Mouse (Mus musculus) heart, embryonic 13.5 days (tissue): ENCODE measurements around the gene Tmem106c. TPM values are rescaled to one million over a fixed set of nuclear protein-coding genes. Genes with fewer than 3 reads are reported as not detected.

ENCODE experiments used
- ATAC-seq: fragments of 200-750 bp; cut with Nextera tagmentation; 2 replicates; pipeline ENCODE4 v1.8.0; 2017; ENCODE audit warnings: moderate TSS enrichment; ENCODE audit not compliant: insufficient number of reproducible peaks, low FRiP score, low TSS enrichment; ENCODE audit errors: extremely low read depth
- H3K27ac ChIP-seq: fragments of 300-500 bp; sonication (generic); replicated peaks from 2 replicates; pipeline ENCODE4 v1.5.1; 2015; ENCODE audit warnings: moderate library complexity, mild to moderate bottlenecking, inconsistent platforms
- H3K27me3 ChIP-seq: fragments of 300-500 bp; sonication (generic); replicated peaks from 2 replicates; pipeline ENCODE4 v1.6.1; 2015; ENCODE audit warnings: mild to moderate bottlenecking, inconsistent platforms
- H3K36me3 ChIP-seq: fragments of 300-500 bp; sonication (generic); 2 replicates; pipeline ENCODE4 v1.6.1; 2015; ENCODE audit warnings: mild to moderate bottlenecking, inconsistent platforms
- H3K4me1 ChIP-seq: fragments of 300-500 bp; sonication (generic); 2 replicates; pipeline ENCODE4 v1.6.1; 2015; ENCODE audit warnings: inconsistent platforms
- H3K4me2 ChIP-seq: fragments of 300-500 bp; sonication (generic); 2 replicates; pipeline ENCODE4 v1.6.1; 2015; ENCODE audit warnings: inconsistent platforms, mild to moderate bottlenecking, moderate library complexity
- H3K4me3 ChIP-seq: fragments of 300-500 bp; sonication (generic); 2 replicates; pipeline ENCODE4 v1.5.1; 2015; ENCODE audit warnings: moderate library complexity, mild to moderate bottlenecking, inconsistent platforms
- H3K9ac ChIP-seq: fragments of 300-500 bp; sonication (generic); 2 replicates; pipeline ENCODE4 v1.6.1; 2015; ENCODE audit warnings: inconsistent platforms, mild to moderate bottlenecking, moderate library complexity
- H3K9me3 ChIP-seq: fragments of 300-500 bp; sonication (generic); 2 replicates; pipeline ENCODE4 v1.6.1; 2016; ENCODE audit warnings: inconsistent platforms
- WGBS: fragments of 180-500 bp; shearing (Covaris S2); methylation state at CpG from one replicate; pipeline ENCODE4 v1.1.7; 2015; ENCODE audit warnings: mixed read lengths; 5-methylcytosine and 5-hydroxymethylcytosine counted together
- polyA plus RNA-seq: library from polyadenylated mRNA; unstranded; fragments of >200 nt; fragmentation: Nextera tagmentation; extraction: Ambion mirVana; gene quantifications from 2 replicates; pipeline ENCODE4 v1.2.1, GENCODE M21; 2015

Tmem106c gene
- polyA plus RNA-seq, 1 experiment from 2014 or later = 29.6 TPM

GRCm38 (mm10) chr15:97952889-97953189 is 11.2 kb upstream of the Tmem106c start:
- no peaks in the 10 kb centered on the region for H3K9me3 ChIP-seq
- H3K27ac ChIP-seq = no peak overlapping the region
- no peak overlapping the region for H3K4me3 ChIP-seq
- WGBS = 63% methylated on average over 4 of the region's 4 CpGs
- no peaks in the 10 kb centered on the region for H3K36me3 ChIP-seq
- H3K4me1 ChIP-seq = peaks cover 7% of the 10 kb centered on the region
- no peak overlapping the region for H3K9ac ChIP-seq
- H3K27me3 ChIP-seq = peaks cover 60% of the 10 kb centered on the region
- no peak overlapping the region for H3K4me2 ChIP-seq
- no peak for ATAC-seq

GRCm38 (mm10) chr15:97954671-97955070 is 9.3 kb upstream of the Tmem106c start:
- Histone ChIP-seq H3K9ac (no peak overlapping the region), H3K4me3 (no peak overlapping the region), H3K36me3 (no peaks in the 10 kb centered on the region), H3K4me1 (peaks cover 7% of the 10 kb centered on the region), H3K9me3 (no peaks in the 10 kb centered on the region), H3K27ac (no peak overlapping the region), H3K4me2 (no peak overlapping the region), H3K27me3 (peaks cover 51% of the 10 kb centered on the region)
- WGBS = 72% methylated on average over 8 of the region's 8 CpGs
- ATAC-seq = no peak

GRCm38 (mm10) chr15:97955286-97955685 is 8.7 kb upstream of the Tmem106c start:
- ATAC-seq = no peak
- 81% methylated on average over 1 of the region's 1 CpGs for WGBS
- Histone ChIP-seq H3K4me1 (peaks cover 7% of the 10 kb centered on the region), H3K36me3 (no peaks in the 10 kb centered on the region), H3K4me2 (no peak overlapping the region), H3K27me3 (peaks cover 45% of the 10 kb centered on the region), H3K27ac (no peak overlapping the region), H3K4me3 (no peak overlapping the region), H3K9me3 (no peaks in the 10 kb centered on the region), H3K9ac (no peak overlapping the region)

GRCm38 (mm10) chr15:97955742-97956141 is 8.3 kb upstream of the Tmem106c start:
- WGBS = 19% methylated on average over 4 of the region's 4 CpGs
- H3K4me1 ChIP-seq = peaks cover 7% of the 10 kb centered on the region
- peaks cover 40% of the 10 kb centered on the region for H3K27me3 ChIP-seq
- H3K4me3 ChIP-seq = no peak overlapping the region
- H3K4me2 ChIP-seq = no peak overlapping the region
- no peaks in the 10 kb centered on the region for H3K9me3 ChIP-seq
- H3K9ac ChIP-seq = 0 out of 2 replicates have a peak overlapping the region, but pooled peaks have one; percentile 44
- no peak overlapping the region for H3K27ac ChIP-seq
- ATAC-seq = no peak
- H3K36me3 ChIP-seq = no peaks in the 10 kb centered on the region

GRCm38 (mm10) chr15:97956416-97956815 is 7.6 kb upstream of the Tmem106c start:
- Histone ChIP-seq H3K27me3 (peaks cover 34% of the 10 kb centered on the region), H3K27ac (no peak overlapping the region), H3K9me3 (no peaks in the 10 kb centered on the region), H3K4me1 (peaks cover 7% of the 10 kb centered on the region), H3K4me2 (no peak overlapping the region), H3K4me3 (no peak overlapping the region), H3K9ac (no peak overlapping the region), H3K36me3 (no peaks in the 10 kb centered on the region)
- 61% methylated on average over 11 of the region's 11 CpGs for WGBS
- ATAC-seq = no peak

GRCm38 (mm10) chr15:97963329-97963988 is 541 bp upstream of the Tmem106c start:
- 16% methylated on average over 13 of the region's 13 CpGs for WGBS
- peak overlapping the region; percentile 70 for H3K27ac ChIP-seq
- no peaks in the 10 kb centered on the region for H3K9me3 ChIP-seq
- H3K9ac ChIP-seq = peak overlapping the region; percentile 90
- peak overlapping the region; percentile 91 for H3K4me2 ChIP-seq
- no peak for ATAC-seq
- H3K36me3 ChIP-seq = peaks cover 3% of the 10 kb centered on the region; the same call in 1 of the 2 replicates
- peak overlapping the region; percentile 77 for H3K4me3 ChIP-seq
- H3K27me3 ChIP-seq = no peaks in the 10 kb centered on the region
- peaks cover 14% of the 10 kb centered on the region for H3K4me1 ChIP-seq

- peak overlapping the region; percentile 74; the same call in 1 of the 2 replicates for H3K27ac ChIP-seq
- peaks cover 10% of the 10 kb centered on the region; the same call in 1 of the 2 replicates for H3K36me3 ChIP-seq
- peaks cover 14% of the 10 kb centered on the region for H3K4me1 ChIP-seq
- 19% methylated on average over 7 of the region's 7 CpGs for WGBS
- H3K27me3 ChIP-seq = no peaks in the 10 kb centered on the region
- peak overlapping the region; percentile 77 for H3K4me3 ChIP-seq
- peak overlapping the region; percentile 90 for H3K9ac ChIP-seq
- no peaks in the 10 kb centered on the region for H3K9me3 ChIP-seq
- ATAC-seq = no peak
- peak overlapping the region; percentile 91 for H3K4me2 ChIP-seq
These were observed 812 bp downstream of the Tmem106c start for GRCm38 (mm10) chr15:97964836-97965187.

GRCm38 (mm10) chr15:97965311-97966045 is 1.5 kb downstream of the Tmem106c start:
- WGBS = 63% methylated on average over 17 of the region's 17 CpGs

GRCm38 (mm10) chr15:97970299-97970698 is 6.3 kb downstream of the Tmem106c start:
- Histone ChIP-seq H3K4me3 (no peak overlapping the region), H3K9ac (no peak overlapping the region), H3K36me3 (peaks cover 10% of the 10 kb centered on the region; the same call in 1 of the 2 replicates), H3K27ac (no peak overlapping the region), H3K4me1 (peaks cover 24% of the 10 kb centered on the region), H3K4me2 (no peak overlapping the region), H3K9me3 (no peaks in the 10 kb centered on the region), H3K27me3 (no peaks in the 10 kb centered on the region)
- 42% methylated on average over 6 of the region's 6 CpGs for WGBS
- ATAC-seq = no peak

More at GRCm38 (mm10) chr15:97965311-97966045, 1.5 kb downstream of the Tmem106c start:
- Histone ChIP-seq H3K9ac (no peak overlapping the region), H3K27me3 (no peaks in the 10 kb centered on the region), H3K36me3 (peaks cover 10% of the 10 kb centered on the region; the same call in 1 of the 2 replicates), H3K4me1 (peaks cover 14% of the 10 kb centered on the region), H3K4me2 (no peak overlapping the region; the same call in 1 of the 2 replicates), H3K4me3 (peak overlapping the region; percentile 77), H3K27ac (no peak overlapping the region), H3K9me3 (no peaks in the 10 kb centered on the region)
- no peak for ATAC-seq

- Histone ChIP-seq H3K9me3 (no peaks in the 10 kb centered on the region), H3K27ac (peak overlapping the region; percentile 55), H3K36me3 (peaks cover 15% of the 10 kb centered on the region; the same call in 1 of the 2 replicates), H3K4me1 (peaks cover 19% of the 10 kb centered on the region), H3K4me2 (no peak overlapping the region), H3K4me3 (no peak overlapping the region), H3K9ac (no peak overlapping the region), H3K27me3 (no peaks in the 10 kb centered on the region)
- 38% methylated on average over 6 of the region's 6 CpGs for WGBS
- ATAC-seq = no peak
These were observed 8.6 kb downstream of the Tmem106c start for GRCm38 (mm10) chr15:97972580-97972979.

GRCm38 (mm10) chr15:97973248-97974005 is 9.4 kb downstream of the Tmem106c start:
- no peak for ATAC-seq
- Histone ChIP-seq H3K27me3 (no peaks in the 10 kb centered on the region), H3K9ac (no peak overlapping the region), H3K4me2 (no peak overlapping the region), H3K9me3 (peaks cover 2% of the 10 kb centered on the region; the same call in 1 of the 2 replicates), H3K36me3 (peaks cover 20% of the 10 kb centered on the region), H3K27ac (peak overlapping the region; percentile 55; the same call in 1 of the 2 replicates), H3K4me3 (no peak overlapping the region), H3K4me1 (peaks cover 19% of the 10 kb centered on the region)
- 41% methylated on average over 11 of the region's 11 CpGs for WGBS
